Mouse (Mus musculus) intestine, embryonic 16.5 days (tissue): ENCODE measurements around the gene Olfr804. TPM values are rescaled to one million over a fixed set of nuclear protein-coding genes. Genes with fewer than 3 reads are reported as not detected.

Source experiments
- microRNA-seq: library from miRNA; unstranded; fragments of <30 nt; microRNA quantifications from one replicate; pipeline ENCODE4, GENCODE M21; 2016
- polyA plus RNA-seq: library from polyadenylated mRNA; unstranded; fragments of >200 nt; fragmentation: Nextera tagmentation; extraction: Ambion mirVana; gene quantifications from 2 replicates; pipeline ENCODE4 v1.2.1, GENCODE M21; 2015

Gene Olfr804
- polyA plus RNA-seq, 1 experiment from 2014 or later: not detected

Small RNAs within 50 kb of the gene (microRNA-seq; reads per million reads assigned to microRNA genes)
- gene Gm24485: not detected

Other genes starting within 250 kb of the Olfr804 start
- not detected in 2 replicates for gene Olfr787, start 241.3 kb upstream of the Olfr804 start, polyA plus RNA-seq
- not detected in 2 replicates for gene Olfr788, start 232.2 kb upstream of the Olfr804 start, polyA plus RNA-seq
- gene Olfr789, start 218.5 kb upstream of the Olfr804 start, polyA plus RNA-seq: not detected in 2 replicates
- not detected in 2 replicates for gene Olfr790, start 204.7 kb upstream of the Olfr804 start, polyA plus RNA-seq
- gene Olfr791, start 181.4 kb upstream of the Olfr804 start, polyA plus RNA-seq: not detected in 2 replicates
- not detected in 2 replicates for gene Olfr792, start 164.0 kb upstream of the Olfr804 start, polyA plus RNA-seq
- gene Olfr794, start 135.6 kb upstream of the Olfr804 start, polyA plus RNA-seq: not detected in 2 replicates
- gene Olfr796, start 90.6 kb upstream of the Olfr804 start, polyA plus RNA-seq: not detected in 2 replicates
- not detected in 2 replicates for gene Olfr798, start 75.3 kb upstream of the Olfr804 start, polyA plus RNA-seq
- not detected in 2 replicates for gene Olfr799, start 65.7 kb upstream of the Olfr804 start, polyA plus RNA-seq
- gene Olfr800, start 45.5 kb upstream of the Olfr804 start, polyA plus RNA-seq: not detected in 2 replicates
- gene Olfr801, start 29.3 kb upstream of the Olfr804 start, polyA plus RNA-seq: not detected in 2 replicates
- gene Olfr802, start 15.0 kb upstream of the Olfr804 start, polyA plus RNA-seq: not detected in 2 replicates
- gene Olfr803, start 8.9 kb upstream of the Olfr804 start, polyA plus RNA-seq: not detected in 2 replicates
- not detected in 2 replicates for gene Olfr805, start 26.2 kb downstream of the Olfr804 start, polyA plus RNA-seq
- gene Olfr806, start 38.7 kb downstream of the Olfr804 start, polyA plus RNA-seq: not detected in 2 replicates
- gene Olfr807, start 54.6 kb downstream of the Olfr804 start, polyA plus RNA-seq: not detected in 2 replicates
- not detected in 2 replicates for gene Olfr808, start 62.3 kb downstream of the Olfr804 start, polyA plus RNA-seq
- gene Olfr809, start 71.4 kb downstream of the Olfr804 start, polyA plus RNA-seq: not detected in 2 replicates
- not detected in 2 replicates for gene Olfr810, start 91.7 kb downstream of the Olfr804 start, polyA plus RNA-seq
- not detected in 2 replicates for gene Olfr811, start 101.2 kb downstream of the Olfr804 start, polyA plus RNA-seq
- gene Olfr812, start 142.9 kb downstream of the Olfr804 start, polyA plus RNA-seq: not detected in 2 replicates
- not detected in 2 replicates for gene Olfr813, start 152.2 kb downstream of the Olfr804 start, polyA plus RNA-seq
- gene Olfr814, start 176.6 kb downstream of the Olfr804 start, polyA plus RNA-seq: not detected in 2 replicates
- not detected in 2 replicates for gene Olfr815, start 202.7 kb downstream of the Olfr804 start, polyA plus RNA-seq
- gene Olfr816, start 212.4 kb downstream of the Olfr804 start, polyA plus RNA-seq: not detected in 2 replicates
- gene Olfr818, start 245.9 kb downstream of the Olfr804 start, polyA plus RNA-seq: not detected in 2 replicates